12 mouse cellular contexts compared by ENCODE assay signal in the genomic region with DNA sequence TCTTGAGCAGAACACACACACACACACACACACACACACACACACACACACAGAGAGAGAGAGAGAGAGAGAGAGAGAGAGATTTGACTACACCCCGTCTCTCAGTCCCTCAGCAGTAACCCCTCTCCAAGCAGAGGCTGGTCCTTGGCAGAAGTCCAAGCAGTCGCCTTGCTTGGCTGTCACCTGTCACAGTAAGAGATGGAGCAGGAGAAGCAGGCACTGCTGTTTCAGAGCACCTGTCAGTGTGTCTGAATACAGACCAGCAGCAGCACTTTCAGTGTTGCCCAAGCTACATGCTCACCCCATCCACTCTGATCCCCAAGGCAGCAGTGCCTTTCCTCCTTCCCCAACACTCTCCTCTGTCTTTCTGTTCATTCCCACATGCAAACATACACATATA. TPM values are rescaled to one million over a fixed set of nuclear protein-coding genes. Genes with fewer than 3 reads are reported as not detected.
DNase-seq lines count a peak whose midpoint lies in the region; ATAC-seq and TF ChIP-seq lines count a peak whose summit lies in the region.
"Had no signal": no experiment of that assay in that cellular context is flagged by ENCODE, and none has a peak within 500 bp of the region (broad histone marks: within the 10 kb centered on the region; RNA-seq: fewer than 3 reads in every experiment).

No protein-coding gene starts in this region.

- no peak overlapping the region for H3K4me3 ChIP-seq in lung, postnatal 0 days (ENCODE audit: low read depth, low read length)
- H3K4me3 ChIP-seq in forebrain, embryonic 15.5 days = no peak overlapping the region
- H3K4me3 ChIP-seq: liver, embryonic 13.5 days had no signal

- H3K36me3 ChIP-seq in lung, postnatal 0 days (ENCODE audit: insufficient read depth, low read length) = no peaks in the 10 kb centered on the region
- H3K36me3 ChIP-seq in forebrain, embryonic 15.5 days = no peaks in the 10 kb centered on the region
- H3K36me3 ChIP-seq: liver, embryonic 13.5 days had no signal

- no peak overlapping the region for H3K4me2 ChIP-seq in lung, postnatal 0 days (replicated peaks; ENCODE audit: low read depth, low read length)
- H3K4me2 ChIP-seq in forebrain, embryonic 15.5 days (replicated peaks) = no peak overlapping the region
- H3K4me2 ChIP-seq: liver, embryonic 13.5 days had no signal

- H3K4me1 ChIP-seq in lung, postnatal 0 days (ENCODE audit: insufficient read depth, low read depth, low read length) = no peaks in the 10 kb centered on the region
- H3K4me1 ChIP-seq in forebrain, embryonic 15.5 days = peaks cover 14% of the 10 kb centered on the region

- H3K9me3 ChIP-seq in lung, postnatal 0 days (ENCODE audit: low read length) = no peaks in the 10 kb centered on the region
- H3K9me3 ChIP-seq in forebrain, embryonic 15.5 days = no peaks in the 10 kb centered on the region
- H3K9me3 ChIP-seq: liver, embryonic 13.5 days had no signal

- no peak for TF ChIP-seq CTCF in lung, postnatal 0 days (IDR thresholded peaks at IDR 0.05)

- 0% methylated on average over 2 of the region's 2 CpGs for WGBS in lung, postnatal 0 days
- 0% methylated on average over 2 of the region's 2 CpGs for WGBS in forebrain, embryonic 15.5 days

- no peak for TF ChIP-seq EP300 in lung, postnatal 0 days (IDR thresholded peaks at IDR 0.05)

- intact Hi-C loops in heart, postnatal 10 days (cut with DNase I) = no loop called here
- intact Hi-C loops in heart, postnatal 25 days (cut with DNase I) = no loop called here

- peak; percentile 70 to 76 for DNase-seq in cerebellum, postnatal 10 days
- no peak for DNase-seq in cerebellum, postnatal 36 days
- peak; percentile 10 to 17 for DNase-seq in heart, postnatal 10 days
- DNase-seq in heart, postnatal 25 days (ENCODE audit: low spot score) = no peak
- DNase-seq in lung, postnatal 0 days (ENCODE audit: low spot score) = peak; percentile 22
- no peak for DNase-seq in lung, postnatal 25 days (ENCODE audit: low spot score)
- DNase-seq in thymus, adult 18-20 months = no peak
- DNase-seq: liver, embryonic 13.5 days; thymus, postnatal 14 days had no signal

- no peak overlapping the region for H3K27ac ChIP-seq in lung, postnatal 0 days (ENCODE audit: low read length)
- no peak overlapping the region for H3K27ac ChIP-seq in forebrain, embryonic 15.5 days (replicated peaks)
- H3K27ac ChIP-seq: liver, embryonic 13.5 days had no signal

- no peak overlapping the region for H3K9ac ChIP-seq in lung, postnatal 0 days (replicated peaks; ENCODE audit: low read depth)
- no peak overlapping the region for H3K9ac ChIP-seq in forebrain, embryonic 15.5 days (replicated peaks)
- H3K9ac ChIP-seq: liver, embryonic 13.5 days had no signal

- no peak for ATAC-seq in lung, postnatal 0 days
- ATAC-seq in forebrain, embryonic 15.5 days (replicated peaks) = peak; percentile 68

- no peaks in the 10 kb centered on the region for H3K27me3 ChIP-seq in lung, postnatal 0 days (replicated peaks; ENCODE audit: insufficient read depth, low read length)
- H3K27me3 ChIP-seq in forebrain, embryonic 15.5 days = no peaks in the 10 kb centered on the region
- H3K27me3 ChIP-seq: liver, embryonic 13.5 days had no signal

RNA-seq across cellular contexts. Expression of a gene that starts 9.8 kb away (rescaled TPM):
- total RNA-seq in heart, postnatal 10 days (2021) = 1 to 10 TPM; 1.4 to 1.5 TPM
- total RNA-seq in heart, postnatal 25 days (2021) = 1 to 10 TPM; 2.1 to 2.3 TPM
- polyA plus RNA-seq in lung, postnatal 0 days (2015; fragmentation: Nextera tagmentation; extraction: Ambion mirVana) = 0.04 TPM in 1 of 2 replicates, not detected in the other
- polyA plus RNA-seq in forebrain, embryonic 15.5 days (2015; fragmentation: Nextera tagmentation; extraction: Ambion mirVana) = 0.08 and 0.11 TPM in 2 replicates
- total RNA-seq: MEL had no signal
- polyA plus RNA-seq: kidney, embryonic 14.5 days had no signal

RNA-seq across cellular contexts. Expression of a gene that starts 29.6 kb away (rescaled TPM):
- total RNA-seq in heart, postnatal 10 days (2021) = 100 to 1,000 TPM; 373 to 380 TPM
- total RNA-seq in heart, postnatal 25 days (2021) = 100 to 1,000 TPM; 420 to 439 TPM
- polyA plus RNA-seq in lung, postnatal 0 days (2015; fragmentation: Nextera tagmentation; extraction: Ambion mirVana) = 71.4 and 75.2 TPM in 2 replicates
- 115 and 126 TPM in 2 replicates for polyA plus RNA-seq in forebrain, embryonic 15.5 days (2015; fragmentation: Nextera tagmentation; extraction: Ambion mirVana)

Comparison
In these comparisons a context has a peak if more than half of its experiments do, and no peak if none do; other contexts are left out.
1. DNase-seq: peak in cerebellum, postnatal 10 days (2 of 2), heart, postnatal 10 days (2 of 2) and lung, postnatal 0 days (single experiment); none in cerebellum, postnatal 36 days (0 of 2), heart, postnatal 25 days (single experiment), lung, postnatal 25 days (single experiment) and thymus, adult 18-20 months (0 of 2).